Mouse (Mus musculus): ENCODE data around the gene Tspan9. TPM values are rescaled to one million over a fixed set of nuclear protein-coding genes. Genes with fewer than 3 reads are reported as not detected.

Tspan9 gene
- polyA plus RNA-seq, 1 experiment from 2014 or later, result 77.3 TPM

GRCm38 (mm10) chr6:127979831-127980230 is 163.6 kb downstream of the Tspan9 start:
- Histone ChIP-seq H3K4me1 (replicated peaks; ENCODE audit: control insufficient read depth, insufficient read depth) (no peaks in the 10 kb centered on the region), H3K4me2 (replicated peaks; ENCODE audit: low read depth) (no peak overlapping the region), H3K27me3 (ENCODE audit: control insufficient read depth, insufficient read depth, low read length) (no peaks in the 10 kb centered on the region), H3K4me3 (ENCODE audit: low read depth, low read length) (no peak overlapping the region), H3K9ac (ENCODE audit: low read length) (no peak overlapping the region), H3K27ac (replicated peaks) (no peak overlapping the region), H3K36me3 (ENCODE audit: control insufficient read depth, insufficient read depth, low read length) (no peaks in the 10 kb centered on the region), H3K9me3 (ENCODE audit: control insufficient read depth, low read length) (no peaks in the 10 kb centered on the region)
- no peak for DNase-seq (ENCODE audit: low spot score)
- TF ChIP-seq EP300 (optimal IDR thresholded peaks at IDR 0.05), result no peak
- TF ChIP-seq CTCF (IDR thresholded peaks at IDR 0.05; ENCODE audit: low read depth), result no peak
- ATAC-seq (ENCODE audit: low FRiP score, low TSS enrichment), result no peak
- 94% methylated on average over 5 of the region's 5 CpGs for WGBS

- ATAC-seq (ENCODE audit: low FRiP score, low TSS enrichment) (no peak), DNase-seq (ENCODE audit: low spot score) (no peak)
- no peak overlapping the region for H3K27ac ChIP-seq (replicated peaks)
- no peak for TF ChIP-seq EP300 (optimal IDR thresholded peaks at IDR 0.05)
- no peak for TF ChIP-seq CTCF (IDR thresholded peaks at IDR 0.05; ENCODE audit: low read depth)
- no peaks in the 10 kb centered on the region for H3K27me3 ChIP-seq (ENCODE audit: control insufficient read depth, insufficient read depth, low read length)
- H3K36me3 ChIP-seq (ENCODE audit: control insufficient read depth, insufficient read depth, low read length), result no peaks in the 10 kb centered on the region
- H3K4me1 ChIP-seq (replicated peaks; ENCODE audit: control insufficient read depth, insufficient read depth), result no peaks in the 10 kb centered on the region; the same call in 1 of the 2 replicates
- 67% methylated on average over 20 of the region's 20 CpGs for WGBS
- H3K9me3 ChIP-seq (ENCODE audit: control insufficient read depth, low read length), result no peaks in the 10 kb centered on the region
- no peak overlapping the region for H3K4me3 ChIP-seq (ENCODE audit: low read depth, low read length)
- no peak overlapping the region for H3K4me2 ChIP-seq (replicated peaks; ENCODE audit: low read depth)
- H3K9ac ChIP-seq (ENCODE audit: low read length), result no peak overlapping the region
Observed at GRCm38 (mm10) chr6:127978941-127979340, 164.5 kb downstream of the Tspan9 start.

GRCm38 (mm10) chr6:127976695-127977094 is 166.7 kb downstream of the Tspan9 start:
- H3K9me3 ChIP-seq (ENCODE audit: control insufficient read depth, low read length), result no peaks in the 10 kb centered on the region
- H3K36me3 ChIP-seq (ENCODE audit: control insufficient read depth, insufficient read depth, low read length), result no peaks in the 10 kb centered on the region
- no peaks in the 10 kb centered on the region; the same call in 1 of the 2 replicates for H3K4me1 ChIP-seq (replicated peaks; ENCODE audit: control insufficient read depth, insufficient read depth)
- no peak overlapping the region for H3K27ac ChIP-seq (replicated peaks)
- no peaks in the 10 kb centered on the region for H3K27me3 ChIP-seq (ENCODE audit: control insufficient read depth, insufficient read depth, low read length)
- H3K4me2 ChIP-seq (replicated peaks; ENCODE audit: low read depth), result no peak overlapping the region
- no peak overlapping the region for H3K9ac ChIP-seq (ENCODE audit: low read length)
- WGBS, result 72% methylated on average over 6 of the region's 6 CpGs
- H3K4me3 ChIP-seq (ENCODE audit: low read depth, low read length), result no peak overlapping the region
- DNase-seq (ENCODE audit: low spot score) (no peak), ATAC-seq (ENCODE audit: low FRiP score, low TSS enrichment) (no peak)
- TF ChIP-seq EP300 (optimal IDR thresholded peaks at IDR 0.05), result no peak
- TF ChIP-seq CTCF (IDR thresholded peaks at IDR 0.05; ENCODE audit: low read depth), result no peak

GRCm38 (mm10) chr6:127974000-127974399 is 169.4 kb downstream of the Tspan9 start:
- peak; percentile 51; the same call in 1 of the 2 replicates for ATAC-seq (ENCODE audit: low FRiP score, low TSS enrichment)
- no peak overlapping the region for H3K9ac ChIP-seq (ENCODE audit: low read length)
- H3K27ac ChIP-seq (replicated peaks), result no peak overlapping the region; the same call in 1 of the 2 replicates
- DNase-seq (ENCODE audit: low spot score), result no peak
- H3K4me1 ChIP-seq (replicated peaks; ENCODE audit: control insufficient read depth, insufficient read depth), result no peaks in the 10 kb centered on the region; the same call in 1 of the 2 replicates
- WGBS, result 34% methylated on average over 9 of the region's 9 CpGs
- no peaks in the 10 kb centered on the region for H3K9me3 ChIP-seq (ENCODE audit: control insufficient read depth, low read length)
- no peaks in the 10 kb centered on the region for H3K36me3 ChIP-seq (ENCODE audit: control insufficient read depth, insufficient read depth, low read length)
- TF ChIP-seq EP300 (optimal IDR thresholded peaks at IDR 0.05), result no peak
- H3K4me2 ChIP-seq (replicated peaks; ENCODE audit: low read depth), result no peak overlapping the region
- no peak overlapping the region for H3K4me3 ChIP-seq (ENCODE audit: low read depth, low read length)
- no peaks in the 10 kb centered on the region for H3K27me3 ChIP-seq (ENCODE audit: control insufficient read depth, insufficient read depth, low read length)

- H3K4me2 ChIP-seq (replicated peaks; ENCODE audit: low read depth), result no peak overlapping the region
- no peaks in the 10 kb centered on the region for H3K36me3 ChIP-seq (ENCODE audit: control insufficient read depth, insufficient read depth, low read length)
- no peaks in the 10 kb centered on the region for H3K9me3 ChIP-seq (ENCODE audit: control insufficient read depth, low read length)
- no peak overlapping the region for H3K4me3 ChIP-seq (ENCODE audit: low read depth, low read length)
- H3K4me1 ChIP-seq (replicated peaks; ENCODE audit: control insufficient read depth, insufficient read depth), result no peaks in the 10 kb centered on the region; the same call in 1 of the 2 replicates
- ATAC-seq (ENCODE audit: low FRiP score, low TSS enrichment) (no peak), DNase-seq (ENCODE audit: low spot score) (no peak)
- no peaks in the 10 kb centered on the region for H3K27me3 ChIP-seq (ENCODE audit: control insufficient read depth, insufficient read depth, low read length)
- 58% methylated on average over 6 of the region's 6 CpGs for WGBS
- H3K27ac ChIP-seq (replicated peaks), result no peak overlapping the region; the same call in 1 of the 2 replicates
- no peak overlapping the region for H3K9ac ChIP-seq (ENCODE audit: low read length)
- TF ChIP-seq CTCF (IDR thresholded peaks at IDR 0.05; ENCODE audit: low read depth) (no peak), EP300 (optimal IDR thresholded peaks at IDR 0.05) (no peak)
Observed at GRCm38 (mm10) chr6:127973553-127973952, 169.8 kb downstream of the Tspan9 start.

GRCm38 (mm10) chr6:127971931-127972330 is 171.5 kb downstream of the Tspan9 start:
- ATAC-seq (ENCODE audit: low FRiP score, low TSS enrichment), result no peak
- Histone ChIP-seq H3K36me3 (ENCODE audit: control insufficient read depth, insufficient read depth, low read length) (no peaks in the 10 kb centered on the region), H3K4me1 (replicated peaks; ENCODE audit: control insufficient read depth, insufficient read depth) (no peaks in the 10 kb centered on the region; the same call in 1 of the 2 replicates), H3K27ac (replicated peaks) (no peak overlapping the region), H3K9me3 (ENCODE audit: control insufficient read depth, low read length) (no peaks in the 10 kb centered on the region), H3K9ac (ENCODE audit: low read length) (no peak overlapping the region), H3K27me3 (ENCODE audit: control insufficient read depth, insufficient read depth, low read length) (no peaks in the 10 kb centered on the region), H3K4me3 (ENCODE audit: low read depth, low read length) (no peak overlapping the region), H3K4me2 (replicated peaks; ENCODE audit: low read depth) (no peak overlapping the region)
- TF ChIP-seq CTCF (IDR thresholded peaks at IDR 0.05; ENCODE audit: low read depth), result no peak
- no peak for TF ChIP-seq EP300 (optimal IDR thresholded peaks at IDR 0.05)
- DNase-seq (ENCODE audit: low spot score), result no peak
- WGBS, result 77% methylated on average over 5 of the region's 5 CpGs
